Mouse (Mus musculus) cerebellum, adult 2 months (tissue): ENCODE measurements around the gene Sh3gl3.

Experiments used
- CTCF ChIP-seq: fragments of 200-500 bp; IDR thresholded peaks from 2 replicates; pipeline ENCODE4 v1.5.1; 2011; ENCODE audit warnings: low read depth, mild to moderate bottlenecking, control low read depth, low read length, moderate library complexity, borderline replicate concordance; ENCODE audit not compliant: insufficient read depth
- POLR2A ChIP-seq: fragments of 200-500 bp; IDR thresholded peaks from 2 replicates; pipeline ENCODE4 v1.6.1; 2011; ENCODE audit warnings: low read length, control low read depth, borderline replicate concordance; ENCODE audit not compliant: insufficient read depth

- TF ChIP-seq CTCF: no peak
- no peak for TF ChIP-seq POLR2A
Measured at GRCm38 (mm10) chr7:82253309-82253708, 79.7 kb downstream of the Sh3gl3 start.
